Mouse (Mus musculus): Measurements from ENCODE around the gene Crybb2. TPM values are rescaled to one million over a fixed set of nuclear protein-coding genes. Genes with fewer than 3 reads are reported as not detected.
A peak's percentile ranks its signal among the peaks of the same experiment; 100 is the strongest.

Crybb2 gene
- not detected in 2 replicates for polyA plus RNA-seq (2014; fragmentation: Nextera tagmentation; extraction: Ambion mirVana)

DNA sequence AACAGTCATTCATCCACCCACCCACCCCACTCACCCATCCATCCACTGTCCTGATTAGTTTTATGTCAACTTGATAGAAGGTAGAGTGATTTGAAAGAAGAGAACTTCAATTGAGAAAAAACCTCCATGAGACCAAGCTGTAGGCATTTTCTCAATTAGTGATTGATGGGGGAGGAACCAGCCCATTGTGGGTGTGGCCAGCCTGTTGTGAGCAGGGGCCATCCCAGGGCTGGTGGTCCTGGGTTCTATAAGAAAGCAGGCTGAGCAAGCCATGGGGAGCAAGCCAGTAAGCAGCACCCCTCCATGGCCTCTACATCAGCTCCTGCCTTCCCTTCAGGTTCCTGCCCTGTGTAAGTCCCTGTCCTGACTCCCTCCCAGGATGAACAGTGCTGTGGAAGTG is at the start of gene Crybb2:
Gene Crybb2 (minus strand): TSS at position 101 of the 400 bp plus-strand sequence.
- no peaks in the 10 kb centered on the region for H3K4me1 ChIP-seq (ENCODE audit: control insufficient read depth, insufficient read depth, low read length)
- H3K4me3 ChIP-seq (ENCODE audit: low read depth, low read length): no peak within 1 kb of the TSS
- ATAC-seq (no peak), DNase-seq (ENCODE audit: low spot score) (no peak)
- H3K27me3 ChIP-seq (replicated peaks; ENCODE audit: control insufficient read depth, insufficient read depth, low read length): no peaks in the 10 kb centered on the region
- H3K9ac ChIP-seq (ENCODE audit: low read length): no peak within 1 kb of the TSS
- no peak within 1 kb of the TSS for H3K27ac ChIP-seq (ENCODE audit: low read depth, low read length)
- no peaks in the 10 kb centered on the region for H3K36me3 ChIP-seq (ENCODE audit: control insufficient read depth, insufficient read depth, low read length)
- no peaks in the 10 kb centered on the region for H3K9me3 ChIP-seq (replicated peaks; ENCODE audit: control insufficient read depth, low read length)
- H3K4me2 ChIP-seq (ENCODE audit: low read length): no peak within 1 kb of the TSS

DNA sequence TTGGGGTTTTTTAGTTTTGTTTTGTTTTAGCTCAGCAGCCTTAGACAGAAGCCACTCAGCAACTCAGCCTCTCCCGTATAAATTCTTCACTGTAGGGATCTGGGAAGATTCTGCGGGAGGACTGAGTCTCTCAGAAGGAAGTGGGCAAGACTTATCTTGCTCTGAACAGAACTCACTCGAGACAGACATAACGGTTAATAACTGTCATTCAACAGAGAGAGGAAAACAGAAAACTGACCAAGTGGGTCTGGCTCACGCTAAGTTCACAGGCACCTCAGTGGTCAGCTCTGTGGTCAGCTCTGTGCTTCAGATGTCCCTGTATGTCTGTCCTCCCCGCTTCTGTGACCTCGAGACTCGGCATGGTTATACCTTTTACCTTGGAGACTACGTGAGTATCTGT is 49.4 kb upstream of the Crybb2 start:
- H3K27ac ChIP-seq (ENCODE audit: low read depth, low read length): no peak overlapping the region
- H3K4me3 ChIP-seq (ENCODE audit: low read depth, low read length): no peak overlapping the region
- WGBS: 83% methylated on average over 9 of the region's 9 CpGs
- H3K9ac ChIP-seq (ENCODE audit: low read length): no peak overlapping the region
- no peak for DNase-seq (ENCODE audit: low spot score)
- H3K36me3 ChIP-seq (ENCODE audit: control insufficient read depth, insufficient read depth, low read length): no peaks in the 10 kb centered on the region
- peaks cover 17% of the 10 kb centered on the region; the same call in 1 of the 2 replicates for H3K4me1 ChIP-seq (ENCODE audit: control insufficient read depth, insufficient read depth, low read length)
- no peaks in the 10 kb centered on the region for H3K9me3 ChIP-seq (replicated peaks; ENCODE audit: control insufficient read depth, low read length)
- no peak overlapping the region for H3K4me2 ChIP-seq (ENCODE audit: low read length)
- no peak for ATAC-seq
- H3K27me3 ChIP-seq (replicated peaks; ENCODE audit: control insufficient read depth, insufficient read depth, low read length): no peaks in the 10 kb centered on the region

DNA sequence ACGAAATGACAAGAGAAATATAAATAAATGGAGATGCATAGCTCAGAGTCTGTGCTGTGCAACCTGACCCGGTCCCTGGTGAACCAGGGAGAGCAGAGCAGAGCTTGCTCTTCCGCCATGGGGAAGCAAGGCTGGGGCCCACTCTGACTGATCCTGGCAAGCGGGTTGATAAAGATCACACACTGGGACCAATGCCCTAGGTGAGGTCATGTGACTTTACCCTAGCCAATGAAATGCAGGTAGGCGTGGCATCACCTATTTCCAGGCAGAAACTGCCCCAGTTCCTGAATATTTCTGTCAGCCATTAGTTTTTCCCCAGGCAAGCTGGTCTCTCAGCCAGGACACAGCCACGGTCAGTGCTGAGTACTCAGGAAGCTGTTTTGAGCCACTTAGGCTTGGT is 48.8 kb upstream of the Crybb2 start:
- ATAC-seq (no peak), DNase-seq (ENCODE audit: low spot score) (no peak)
- Histone ChIP-seq H3K27ac (ENCODE audit: low read depth, low read length) (no peak overlapping the region), H3K27me3 (replicated peaks; ENCODE audit: control insufficient read depth, insufficient read depth, low read length) (no peaks in the 10 kb centered on the region), H3K4me3 (ENCODE audit: low read depth, low read length) (no peak overlapping the region), H3K4me2 (ENCODE audit: low read length) (no peak overlapping the region), H3K4me1 (ENCODE audit: control insufficient read depth, insufficient read depth, low read length) (peaks cover 17% of the 10 kb centered on the region; the same call in 1 of the 2 replicates), H3K9me3 (replicated peaks; ENCODE audit: control insufficient read depth, low read length) (no peaks in the 10 kb centered on the region), H3K9ac (ENCODE audit: low read length) (no peak overlapping the region), H3K36me3 (ENCODE audit: control insufficient read depth, insufficient read depth, low read length) (no peaks in the 10 kb centered on the region)
- WGBS: 43% methylated on average over 6 of the region's 6 CpGs

DNA sequence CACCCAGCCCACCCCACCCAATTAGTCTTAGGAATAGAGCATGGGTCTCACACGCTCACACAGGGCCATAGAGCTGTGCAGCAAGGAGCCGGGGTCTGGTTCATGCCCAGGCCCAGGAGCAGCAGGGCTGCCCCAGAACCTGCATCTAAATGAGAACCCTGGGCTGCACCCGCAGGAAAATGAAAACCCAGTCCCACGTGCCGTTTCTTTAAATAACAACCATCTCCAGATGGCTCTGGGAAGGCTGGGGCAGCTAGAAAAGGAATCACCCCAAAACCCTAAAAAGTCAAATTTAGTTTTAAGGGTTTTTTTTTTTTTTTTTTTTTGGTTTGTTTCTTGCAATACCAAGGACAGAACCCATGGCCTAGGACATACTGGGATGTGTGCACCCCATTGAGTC is 47.4 kb upstream of the Crybb2 start:
- DNase-seq (ENCODE audit: low spot score) (no peak), ATAC-seq (no peak)
- H3K4me3 ChIP-seq (ENCODE audit: low read depth, low read length): no peak overlapping the region
- H3K4me1 ChIP-seq (ENCODE audit: control insufficient read depth, insufficient read depth, low read length): peaks cover 13% of the 10 kb centered on the region; the same call in 1 of the 2 replicates
- no peak overlapping the region for H3K27ac ChIP-seq (ENCODE audit: low read depth, low read length)
- no peak overlapping the region for H3K4me2 ChIP-seq (ENCODE audit: low read length)
- H3K36me3 ChIP-seq (ENCODE audit: control insufficient read depth, insufficient read depth, low read length): no peaks in the 10 kb centered on the region
- 67% methylated on average over 5 of the region's 5 CpGs for WGBS
- H3K9ac ChIP-seq (ENCODE audit: low read length): no peak overlapping the region
- H3K9me3 ChIP-seq (replicated peaks; ENCODE audit: control insufficient read depth, low read length): no peaks in the 10 kb centered on the region
- H3K27me3 ChIP-seq (replicated peaks; ENCODE audit: control insufficient read depth, insufficient read depth, low read length): no peaks in the 10 kb centered on the region

DNA sequence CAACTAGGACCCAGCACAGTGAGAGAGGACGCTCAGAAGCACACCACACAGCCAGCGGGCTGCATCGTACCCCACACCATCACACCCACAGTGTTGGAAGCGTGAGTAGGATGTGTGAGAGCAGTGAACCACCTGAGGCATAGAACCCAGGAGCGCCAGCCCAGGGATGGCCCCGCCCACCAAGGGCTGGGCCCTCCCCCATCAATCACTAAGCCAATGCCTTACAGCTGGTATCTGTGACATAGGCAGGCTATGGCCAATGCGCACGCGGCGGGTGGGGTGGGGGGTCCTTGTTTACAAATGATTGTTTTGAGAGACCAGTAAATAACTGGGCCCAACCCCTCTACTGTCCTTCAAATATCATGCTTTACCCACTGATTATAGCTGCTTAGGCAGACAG is 46.0 kb upstream of the Crybb2 start:
- 82% methylated on average over 10 of the region's 10 CpGs for WGBS
- Histone ChIP-seq H3K9ac (ENCODE audit: low read length) (no peak overlapping the region), H3K9me3 (replicated peaks; ENCODE audit: control insufficient read depth, low read length) (no peaks in the 10 kb centered on the region), H3K4me3 (ENCODE audit: low read depth, low read length) (no peak overlapping the region), H3K4me1 (ENCODE audit: control insufficient read depth, insufficient read depth, low read length) (peaks cover 9% of the 10 kb centered on the region; the same call in 1 of the 2 replicates), H3K27me3 (replicated peaks; ENCODE audit: control insufficient read depth, insufficient read depth, low read length) (no peaks in the 10 kb centered on the region), H3K4me2 (ENCODE audit: low read length) (no peak overlapping the region), H3K27ac (ENCODE audit: low read depth, low read length) (no peak overlapping the region), H3K36me3 (ENCODE audit: control insufficient read depth, insufficient read depth, low read length) (no peaks in the 10 kb centered on the region)
- ATAC-seq (no peak), DNase-seq (ENCODE audit: low spot score) (no peak)

DNA sequence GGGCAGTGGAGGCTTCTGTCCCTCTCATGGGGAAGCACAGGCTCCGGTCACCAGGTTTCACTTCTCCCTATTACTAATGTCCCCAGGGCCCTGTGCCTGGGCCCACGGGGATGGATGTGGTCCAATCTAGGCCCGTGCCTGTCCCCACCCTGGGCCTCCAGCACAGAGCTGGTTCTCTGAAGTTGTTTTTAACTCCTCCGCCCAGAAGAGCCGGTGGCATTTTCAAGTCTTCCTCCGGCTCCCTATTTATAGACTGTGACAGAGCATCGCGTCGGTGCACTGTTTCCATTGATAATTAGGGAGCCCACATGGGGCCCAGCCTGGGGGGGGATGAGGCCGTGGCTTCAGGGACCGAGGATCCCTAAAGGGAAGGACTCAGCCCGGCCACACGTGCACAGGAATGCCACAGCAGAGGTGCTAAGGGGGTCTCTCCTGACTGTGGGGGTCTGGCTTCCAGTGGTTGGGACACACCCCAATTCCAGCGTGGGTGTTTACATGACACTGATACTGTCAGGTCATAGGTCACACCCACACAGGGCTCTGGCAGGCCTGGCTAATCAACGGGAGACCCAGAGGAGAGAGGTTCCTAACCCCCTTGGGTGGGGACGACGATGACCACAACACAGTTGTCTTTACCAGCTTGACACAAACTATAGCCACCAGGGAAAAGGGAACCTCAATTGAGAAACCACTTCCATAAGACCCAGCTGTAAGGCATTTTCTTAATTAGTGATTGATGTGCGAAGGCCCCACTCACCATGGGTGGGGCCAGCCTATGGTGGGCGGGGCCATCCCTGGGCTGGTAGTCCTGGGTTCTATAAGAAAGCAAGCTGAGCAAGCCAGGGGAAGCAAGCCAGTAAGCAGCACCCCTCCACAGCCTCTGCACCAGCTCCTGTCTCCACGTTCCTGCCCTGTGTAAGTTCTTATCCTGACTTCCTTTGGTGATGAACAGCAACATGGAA is 44.6 kb upstream of the Crybb2 start:
- Histone ChIP-seq H3K27me3 (replicated peaks; ENCODE audit: control insufficient read depth, insufficient read depth, low read length) (no peaks in the 10 kb centered on the region), H3K27ac (ENCODE audit: low read depth, low read length) (no peak overlapping the region), H3K4me3 (ENCODE audit: low read depth, low read length) (no peak overlapping the region), H3K9ac (ENCODE audit: low read length) (no peak overlapping the region; the same call in 1 of the 2 replicates), H3K4me1 (ENCODE audit: control insufficient read depth, insufficient read depth, low read length) (0 out of 2 replicates have a peak, but pooled peaks cover 4% of the 10 kb centered on the region), H3K4me2 (ENCODE audit: low read length) (no peak overlapping the region), H3K9me3 (replicated peaks; ENCODE audit: control insufficient read depth, low read length) (no peaks in the 10 kb centered on the region), H3K36me3 (ENCODE audit: control insufficient read depth, insufficient read depth, low read length) (no peaks in the 10 kb centered on the region)
- DNase-seq (ENCODE audit: low spot score): no peak
- ATAC-seq: no peak
- WGBS: 44% methylated on average over 20 of the region's 20 CpGs

DNA sequence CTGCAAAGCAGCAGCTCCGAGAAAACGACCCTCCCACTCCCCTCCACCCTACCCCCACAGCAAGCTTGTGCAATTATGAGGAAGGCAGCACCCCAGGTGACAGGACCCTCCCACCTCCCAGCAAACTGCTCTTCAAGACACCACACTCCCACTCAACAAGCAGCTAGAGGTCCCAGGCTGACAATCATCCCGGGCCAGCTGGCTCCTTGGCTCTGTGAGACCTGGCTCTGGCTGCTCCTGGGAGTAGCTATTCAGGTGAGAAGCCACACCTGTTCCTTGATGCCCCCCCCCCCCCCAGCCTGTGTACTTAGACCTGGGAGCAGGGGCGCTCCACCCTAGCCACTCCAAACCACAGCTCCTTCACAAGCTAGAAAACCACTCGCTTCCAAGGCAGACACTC is 43.2 kb upstream of the Crybb2 start:
- no peak for ATAC-seq

DNA sequence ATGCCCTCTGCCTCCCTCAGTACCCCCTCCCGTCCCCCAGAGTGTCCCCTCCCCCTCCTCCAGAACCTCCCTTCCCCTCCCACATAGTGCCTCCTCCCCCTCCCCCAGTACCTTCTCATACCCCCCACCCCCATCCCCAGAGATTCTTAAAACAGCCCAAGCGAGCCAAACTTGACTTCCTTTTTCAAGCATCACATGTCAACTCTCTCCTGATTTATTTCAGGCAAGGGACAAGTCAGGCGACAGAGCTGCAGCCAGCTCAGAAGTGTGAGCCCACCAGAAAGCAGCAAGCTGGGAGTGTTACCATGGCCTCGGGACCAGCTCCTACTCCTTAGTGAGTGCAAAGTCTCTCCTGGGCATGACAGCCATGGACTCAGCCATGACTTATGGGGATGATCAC is 41.4 kb upstream of the Crybb2 start:
- Histone ChIP-seq H3K27me3 (replicated peaks; ENCODE audit: control insufficient read depth, insufficient read depth, low read length) (no peaks in the 10 kb centered on the region), H3K9me3 (replicated peaks; ENCODE audit: control insufficient read depth, low read length) (no peaks in the 10 kb centered on the region), H3K4me2 (ENCODE audit: low read length) (no peak overlapping the region), H3K4me1 (ENCODE audit: control insufficient read depth, insufficient read depth, low read length) (no peaks in the 10 kb centered on the region), H3K36me3 (ENCODE audit: control insufficient read depth, insufficient read depth, low read length) (no peaks in the 10 kb centered on the region), H3K27ac (ENCODE audit: low read depth, low read length) (no peak overlapping the region; the same call in 1 of the 2 replicates), H3K9ac (ENCODE audit: low read length) (no peak overlapping the region), H3K4me3 (ENCODE audit: low read depth, low read length) (no peak overlapping the region)
- DNase-seq (ENCODE audit: low spot score): no peak
- ATAC-seq: no peak
- WGBS: 19% methylated on average over 4 of the region's 4 CpGs

More for the DNA sequence above, 43.2 kb upstream of the Crybb2 start:
- Histone ChIP-seq H3K27ac (ENCODE audit: low read depth, low read length) (no peak overlapping the region), H3K36me3 (ENCODE audit: control insufficient read depth, insufficient read depth, low read length) (no peaks in the 10 kb centered on the region), H3K9ac (ENCODE audit: low read length) (no peak overlapping the region), H3K27me3 (replicated peaks; ENCODE audit: control insufficient read depth, insufficient read depth, low read length) (no peaks in the 10 kb centered on the region), H3K4me1 (ENCODE audit: control insufficient read depth, insufficient read depth, low read length) (0 out of 2 replicates have a peak, but pooled peaks cover 4% of the 10 kb centered on the region), H3K4me2 (ENCODE audit: low read length) (no peak overlapping the region), H3K4me3 (ENCODE audit: low read depth, low read length) (no peak overlapping the region), H3K9me3 (replicated peaks; ENCODE audit: control insufficient read depth, low read length) (no peaks in the 10 kb centered on the region)
- 64% methylated on average over 3 of the region's 5 CpGs for WGBS
- no peak for DNase-seq (ENCODE audit: low spot score)

DNA sequence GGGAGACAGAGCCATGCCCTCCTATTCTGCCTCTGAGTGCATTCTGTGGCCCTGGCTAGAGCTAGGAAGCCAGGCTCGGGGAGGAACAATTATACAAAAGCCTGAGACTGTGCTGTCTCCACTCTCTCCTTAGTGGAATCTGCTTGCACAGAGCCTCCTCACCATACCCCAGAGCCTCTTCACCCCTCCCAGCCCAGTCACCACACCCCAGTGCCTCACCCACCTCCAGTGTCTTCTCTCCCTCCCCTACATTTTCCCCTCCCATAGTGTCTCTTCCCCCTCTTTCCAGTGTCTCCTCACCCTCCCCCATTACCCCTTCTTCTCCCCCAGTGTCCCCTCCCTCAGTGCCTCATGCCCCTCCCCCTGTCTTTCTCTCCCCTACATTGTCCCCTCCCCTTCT is 41.0 kb upstream of the Crybb2 start:
- H3K4me3 ChIP-seq (ENCODE audit: low read depth, low read length): no peak overlapping the region
- H3K9ac ChIP-seq (ENCODE audit: low read length): 0 out of 2 replicates have a peak overlapping the region, but pooled peaks have one; percentile 3
- DNase-seq (ENCODE audit: low spot score) (no peak), ATAC-seq (no peak)
- H3K4me2 ChIP-seq (ENCODE audit: low read length): no peak overlapping the region
- 0% methylated on average over 1 of the region's 1 CpGs for WGBS
- H3K4me1 ChIP-seq (ENCODE audit: control insufficient read depth, insufficient read depth, low read length): no peaks in the 10 kb centered on the region
- H3K9me3 ChIP-seq (replicated peaks; ENCODE audit: control insufficient read depth, low read length): no peaks in the 10 kb centered on the region
- H3K36me3 ChIP-seq (ENCODE audit: control insufficient read depth, insufficient read depth, low read length): no peaks in the 10 kb centered on the region
- H3K27ac ChIP-seq (ENCODE audit: low read depth, low read length): peak overlapping the region; percentile 69
- H3K27me3 ChIP-seq (replicated peaks; ENCODE audit: control insufficient read depth, insufficient read depth, low read length): no peaks in the 10 kb centered on the region
